Mouse (Mus musculus): ENCODE measurements around the gene Chga.

Chga gene

GRCm38 (mm10) chr12:102554721-102555516 lies at the start of gene Chga:
Gene Chga (plus strand): TSS chr12:102554969.
- peak; percentile 72 for DNase-seq (ENCODE audit: low read depth, low spot score)

- no peak for DNase-seq (ENCODE audit: low read depth, low spot score)
Measured at GRCm38 (mm10) chr12:102505131-102505713, 49.5 kb upstream of the Chga start.

- DNase-seq (ENCODE audit: low read depth, low spot score), result no peak
Measured at GRCm38 (mm10) chr12:102505949-102506348, 48.8 kb upstream of the Chga start.

GRCm38 (mm10) chr12:102511363-102511762 lies 43.4 kb upstream of the Chga start:
- no peak for DNase-seq (ENCODE audit: low read depth, low spot score)

GRCm38 (mm10) chr12:102514151-102514550 lies 40.6 kb upstream of the Chga start:
- DNase-seq (ENCODE audit: low read depth, low spot score), result no peak

GRCm38 (mm10) chr12:102514751-102515150 lies 40.0 kb upstream of the Chga start:
- DNase-seq (ENCODE audit: low read depth, low spot score), result no peak

- no peak for DNase-seq (ENCODE audit: low read depth, low spot score)
Measured at GRCm38 (mm10) chr12:102516151-102516550, 38.6 kb upstream of the Chga start.

- DNase-seq (ENCODE audit: low read depth, low spot score), result no peak
Measured at GRCm38 (mm10) chr12:102517647-102518046, 37.1 kb upstream of the Chga start.

- no peak for DNase-seq (ENCODE audit: low read depth, low spot score)
Measured at GRCm38 (mm10) chr12:102519929-102520720, 34.6 kb upstream of the Chga start.

- no peak for DNase-seq (ENCODE audit: low read depth, low spot score)
Measured at GRCm38 (mm10) chr12:102521777-102522319, 32.9 kb upstream of the Chga start.

GRCm38 (mm10) chr12:102524216-102524615 lies 30.6 kb upstream of the Chga start:
- DNase-seq (ENCODE audit: low read depth, low spot score), result no peak

GRCm38 (mm10) chr12:102524760-102525159 lies 30.0 kb upstream of the Chga start:
- DNase-seq (ENCODE audit: low read depth, low spot score), result peak; percentile 41

- no peak for DNase-seq (ENCODE audit: low read depth, low spot score)
Measured at GRCm38 (mm10) chr12:102527989-102528388, 26.8 kb upstream of the Chga start.

- DNase-seq (ENCODE audit: low read depth, low spot score), result no peak
Measured at GRCm38 (mm10) chr12:102535796-102536195, 19.0 kb upstream of the Chga start.

- no peak for DNase-seq (ENCODE audit: low read depth, low spot score)
Measured at GRCm38 (mm10) chr12:102540278-102540677, 14.5 kb upstream of the Chga start.

- no peak for DNase-seq (ENCODE audit: low read depth, low spot score)
Measured at GRCm38 (mm10) chr12:102541168-102541567, 13.6 kb upstream of the Chga start.

GRCm38 (mm10) chr12:102545122-102545521 lies 9.6 kb upstream of the Chga start:
- DNase-seq (ENCODE audit: low read depth, low spot score), result no peak

GRCm38 (mm10) chr12:102550529-102550928 lies 4.2 kb upstream of the Chga start:
- no peak for DNase-seq (ENCODE audit: low read depth, low spot score)

GRCm38 (mm10) chr12:102551186-102551585 lies 3.6 kb upstream of the Chga start:
- no peak for DNase-seq (ENCODE audit: low read depth, low spot score)

- DNase-seq (ENCODE audit: low read depth, low spot score), result no peak
Measured at GRCm38 (mm10) chr12:102552001-102552400, 2.8 kb upstream of the Chga start.

- no peak for DNase-seq (ENCODE audit: low read depth, low spot score)
Measured at GRCm38 (mm10) chr12:102553705-102554275, 979 bp upstream of the Chga start.

- DNase-seq (ENCODE audit: low read depth, low spot score), result no peak
Measured at GRCm38 (mm10) chr12:102555850-102556249, 1.1 kb downstream of the Chga start.
